Mouse (Mus musculus) gastrocnemius, postnatal 10 days (tissue): ENCODE data around the gene Mnat1. TPM values are rescaled to one million over a fixed set of nuclear protein-coding genes. Genes with fewer than 3 reads are reported as not detected.

Experiments used
- DNase-seq: peaks from one replicate; pipeline ENCODE4 v3.0.0; 2021; ENCODE audit warnings: mixed read lengths
- total RNA-seq, 2 experiments: library from RNA; stranded (reverse); gene quantifications; 2 replicates each; pipeline ENCODE4 v1.2.3; 2021

Mnat1 gene
- total RNA-seq, 2 experiments from 2014 or later: 24.0 to 29.2 TPM

DNA sequence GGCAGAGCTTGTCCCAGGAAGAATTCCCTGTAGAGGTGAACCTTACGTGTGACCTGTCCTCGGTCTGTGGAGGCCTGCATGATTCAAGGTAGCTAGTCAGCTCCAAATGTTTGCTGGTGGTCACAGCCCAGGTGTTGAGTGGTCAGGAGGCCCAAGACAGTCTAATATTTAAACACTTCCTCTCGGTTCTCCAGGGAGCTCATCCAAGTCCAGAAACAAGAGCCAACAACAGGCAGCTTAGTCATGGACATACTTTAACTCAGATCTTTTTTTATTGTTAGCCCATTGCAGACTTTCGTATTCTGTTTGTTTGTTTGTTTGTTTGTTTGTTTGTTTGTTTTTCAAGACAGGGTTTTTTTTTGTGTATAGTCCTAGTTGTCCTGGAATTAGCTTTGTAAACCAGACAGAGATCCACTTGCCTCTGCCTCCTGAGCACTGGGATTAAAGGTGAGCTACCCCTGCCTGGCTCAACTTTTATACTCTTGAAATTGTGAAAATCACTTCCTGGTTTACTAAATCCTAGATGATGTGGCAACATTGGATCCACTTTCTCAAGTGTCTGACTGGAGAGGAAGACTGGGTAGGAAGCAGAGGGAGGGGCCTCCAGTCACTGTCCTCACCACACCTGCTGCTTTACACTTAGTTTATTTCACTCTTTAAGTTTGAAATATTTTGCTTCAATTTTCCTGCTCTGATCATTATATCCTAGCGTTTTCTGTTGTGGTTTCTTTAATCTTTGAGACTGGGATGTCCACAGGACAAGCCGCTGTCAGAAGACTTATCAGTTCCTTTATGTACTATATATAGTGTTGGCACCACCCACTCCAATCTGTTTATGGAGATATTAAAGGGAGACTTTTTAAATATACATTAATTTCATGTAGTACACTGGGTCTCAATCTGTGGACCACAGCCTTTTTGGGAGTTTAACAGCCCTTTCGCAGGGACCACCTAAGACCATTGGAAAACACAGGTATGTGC lies 194.5 kb downstream of the Mnat1 start:
- no peak for DNase-seq

Other genes with a start within 250 kb of the Mnat1 start
- gene Six6, start 183.8 kb upstream of the Mnat1 start, total RNA-seq: not detected
- gene 4930447C04Rik, start 182.9 kb upstream of the Mnat1 start, total RNA-seq: 1 to 10 TPM; 1.3 to 1.4 TPM
- 10 to 100 TPM; 38.1 to 44.1 TPM for gene Six1, start 69.8 kb upstream of the Mnat1 start, total RNA-seq
- 10 to 100 TPM in 1 of 2 experiments, 1 to 10 TPM in 1; 8.6 to 11.3 TPM for gene Six4, start 10.3 kb upstream of the Mnat1 start, total RNA-seq
- gene Trmt5, start 163.0 kb downstream of the Mnat1 start, total RNA-seq: 10 to 100 TPM in 1 of 2 experiments, 1 to 10 TPM in 1; 6.8 to 11.7 TPM
- 1 to 10 TPM; 5.7 to 9.9 TPM for gene Slc38a6, start 163.1 kb downstream of the Mnat1 start, total RNA-seq